Comparison of ENCODE assay signal across 29 mouse cellular contexts in genomic region chr10:105193756-105194460, GRCm38 (mm10).
DNase-seq lines count a peak whose midpoint lies in the region; ATAC-seq and TF ChIP-seq lines count a peak whose summit lies in the region.
"Had no signal": no experiment of that assay in that cellular context is flagged by ENCODE, and none has a peak within 500 bp of the region (broad histone marks: within the 10 kb centered on the region; RNA-seq: fewer than 3 reads in every experiment).

No protein-coding gene starts in this region.

- no peaks in the 10 kb centered on the region for H3K36me3 ChIP-seq in hindbrain, embryonic 12.5 days
- H3K36me3 ChIP-seq in hindbrain, embryonic 16.5 days (ENCODE audit: control insufficient read depth, insufficient read depth, low read length): peaks cover 2% of the 10 kb centered on the region; the same call in 1 of the 2 replicates
- H3K36me3 ChIP-seq in kidney, embryonic 16.5 days (ENCODE audit: insufficient read depth, low read length): 0 out of 2 replicates have a peak, but pooled peaks cover 5% of the 10 kb centered on the region
- no peaks in the 10 kb centered on the region for H3K36me3 ChIP-seq in kidney, adult 2 months (ENCODE audit: control insufficient read depth, insufficient read depth, low read length)
- H3K36me3 ChIP-seq: embryonic facial prominence, embryonic 12.5 days; G1E; heart, embryonic 12.5 days; heart, embryonic 15.5 days had no signal

- H3K9me3 ChIP-seq in hindbrain, embryonic 12.5 days (replicated peaks): no peaks in the 10 kb centered on the region
- no peaks in the 10 kb centered on the region for H3K9me3 ChIP-seq in hindbrain, embryonic 16.5 days (ENCODE audit: control insufficient read depth, low read length)
- no peaks in the 10 kb centered on the region for H3K9me3 ChIP-seq in kidney, embryonic 16.5 days (ENCODE audit: low read length)
- H3K9me3 ChIP-seq: embryonic facial prominence, embryonic 12.5 days; embryonic facial prominence, embryonic 15.5 days; G1E; heart, embryonic 12.5 days; heart, embryonic 15.5 days; hindbrain, embryonic 10.5 days had no signal

- no peak overlapping the region for H3K27ac ChIP-seq in hindbrain, embryonic 12.5 days
- no peak overlapping the region for H3K27ac ChIP-seq in hindbrain, embryonic 16.5 days (ENCODE audit: low read depth, low read length)
- peak overlapping the region; percentile 47; the same call in 1 of the 2 replicates for H3K27ac ChIP-seq in kidney, embryonic 16.5 days (ENCODE audit: low read length)
- no peak overlapping the region for H3K27ac ChIP-seq in kidney, adult 2 months (ENCODE audit: insufficient read depth, low read depth, low read length)
- H3K27ac ChIP-seq: embryonic facial prominence, embryonic 12.5 days; embryonic facial prominence, embryonic 15.5 days; gastrocnemius, adult 2 months; heart, embryonic 15.5 days; hindbrain, embryonic 10.5 days; hindbrain, postnatal 0 days had no signal

- no peak overlapping the region for H3K4me3 ChIP-seq in hindbrain, embryonic 12.5 days
- no peak overlapping the region for H3K4me3 ChIP-seq in hindbrain, embryonic 16.5 days (ENCODE audit: low read length)
- no peak overlapping the region for H3K4me3 ChIP-seq in kidney, embryonic 16.5 days (ENCODE audit: low read length)
- H3K4me3 ChIP-seq in kidney, adult 2 months (ENCODE audit: insufficient read depth, low read depth, low read length): no peak overlapping the region
- H3K4me3 ChIP-seq: embryonic facial prominence, embryonic 12.5 days; embryonic facial prominence, embryonic 15.5 days; gastrocnemius, adult 2 months; heart, embryonic 12.5 days; heart, embryonic 15.5 days; hindbrain, embryonic 10.5 days had no signal

- 59% methylated on average over 4 of the region's 4 CpGs for WGBS in hindbrain, embryonic 12.5 days
- WGBS in hindbrain, embryonic 16.5 days: 53% methylated on average over 4 of the region's 4 CpGs
- 48% methylated on average over 4 of the region's 4 CpGs for WGBS in kidney, embryonic 16.5 days
- WGBS in kidney, adult 2 months: 59% methylated on average over 4 of the region's 4 CpGs

- H3K9ac ChIP-seq in hindbrain, embryonic 12.5 days: no peak overlapping the region
- no peak overlapping the region for H3K9ac ChIP-seq in hindbrain, embryonic 16.5 days (ENCODE audit: low read depth, low read length)
- no peak overlapping the region for H3K9ac ChIP-seq in kidney, embryonic 16.5 days (replicated peaks; ENCODE audit: low read length)
- H3K9ac ChIP-seq: embryonic facial prominence, embryonic 12.5 days; embryonic facial prominence, embryonic 15.5 days; forebrain, postnatal 0 days; heart, embryonic 12.5 days; heart, embryonic 15.5 days had no signal

- H3K4me2 ChIP-seq in hindbrain, embryonic 12.5 days (replicated peaks): no peak overlapping the region
- no peak overlapping the region for H3K4me2 ChIP-seq in hindbrain, embryonic 16.5 days (ENCODE audit: low read length)
- H3K4me2 ChIP-seq in kidney, embryonic 16.5 days (replicated peaks; ENCODE audit: low read depth, low read length): no peak overlapping the region
- H3K4me2 ChIP-seq: embryonic facial prominence, embryonic 12.5 days; embryonic facial prominence, embryonic 15.5 days; heart, embryonic 12.5 days; heart, embryonic 15.5 days had no signal

- H3K4me1 ChIP-seq in hindbrain, embryonic 12.5 days: no peaks in the 10 kb centered on the region
- H3K4me1 ChIP-seq in hindbrain, embryonic 16.5 days (ENCODE audit: control insufficient read depth, insufficient read depth, low read depth, low read length): no peaks in the 10 kb centered on the region
- no peaks in the 10 kb centered on the region for H3K4me1 ChIP-seq in kidney, embryonic 16.5 days (ENCODE audit: insufficient read depth, low read length)
- no peaks in the 10 kb centered on the region for H3K4me1 ChIP-seq in kidney, adult 2 months (ENCODE audit: control insufficient read depth, insufficient read depth, low read length)
- H3K4me1 ChIP-seq: embryonic facial prominence, embryonic 12.5 days; embryonic facial prominence, embryonic 15.5 days had no signal

- TF ChIP-seq POLR2A in kidney, adult 2 months (IDR thresholded peaks at IDR 0.05; ENCODE audit: low read depth, low read length): no peak

- no peaks in the 10 kb centered on the region for H3K27me3 ChIP-seq in hindbrain, embryonic 12.5 days
- no peaks in the 10 kb centered on the region for H3K27me3 ChIP-seq in hindbrain, embryonic 16.5 days (replicated peaks; ENCODE audit: control insufficient read depth, insufficient read depth, low read length)
- no peaks in the 10 kb centered on the region for H3K27me3 ChIP-seq in kidney, embryonic 16.5 days (ENCODE audit: insufficient read depth, low read length)
- H3K27me3 ChIP-seq in kidney, adult 2 months (replicated peaks; ENCODE audit: control insufficient read depth, insufficient read depth, low read length): no peaks in the 10 kb centered on the region
- H3K27me3 ChIP-seq: CH12.LX; embryonic facial prominence, embryonic 12.5 days; embryonic facial prominence, embryonic 15.5 days; heart, embryonic 12.5 days; heart, embryonic 15.5 days had no signal

- TF ChIP-seq CTCF in kidney, adult 2 months (conservative IDR thresholded peaks at IDR 0.05; ENCODE audit: insufficient read depth, insufficient read length, low read depth, low read length): no peak

- no peak for DNase-seq in kidney, adult 11 months
- DNase-seq in kidney, postnatal 14 days: peak; percentile 28
- no peak for DNase-seq in kidney, adult 2 months
- peak; percentile 23 for DNase-seq in mesoderm, embryonic 11.5 days (ENCODE audit: low read depth, low spot score)
- DNase-seq: adrenal gland, adult 2 months; adrenal gland, postnatal 14 days; B cell, adult 2 months; cerebellum, adult 11 months; cerebellum, adult 2 months; cerebellum, adult 9-11 months; cerebellum, postnatal 25 days; forebrain, postnatal 0 days; gastrocnemius, adult 2 months; gastrocnemius, postnatal 25 days; heart, adult 18-20 months; heart, postnatal 10 days; heart, postnatal 36 days had no signal

- ATAC-seq in hindbrain, embryonic 12.5 days (ENCODE audit: low FRiP score): peak; percentile 38; the same call in 1 of the 2 replicates
- ATAC-seq in hindbrain, embryonic 16.5 days: no peak
- peak; percentile 85 for ATAC-seq in kidney, embryonic 16.5 days (ENCODE audit: low FRiP score, low TSS enrichment)
- ATAC-seq: forebrain, embryonic 14.5 days; forebrain, postnatal 0 days; hindbrain, postnatal 0 days had no signal

Comparison
In these comparisons a context has a peak if more than half of its experiments do, and no peak if none do; other contexts are left out.
1. DNase-seq: peak in kidney, postnatal 14 days (single experiment) and mesoderm, embryonic 11.5 days (single experiment); none in kidney, adult 11 months (single experiment) and kidney, adult 2 months (single experiment).